Mouse (Mus musculus) small intestine, adult 2 months (tissue): ENCODE data around the gene Klhl18. TPM values are rescaled to one million over a fixed set of nuclear protein-coding genes. Genes with fewer than 3 reads are reported as not detected.

Source experiments
- H3K27ac ChIP-seq: fragments of 200-500 bp; 2 replicates; pipeline ENCODE4 v1.5.1; 2012; ENCODE audit warnings: low read depth, low read length, control low read depth, inconsistent platforms; ENCODE audit not compliant: insufficient read depth
- H3K27me3 ChIP-seq: fragments of 200-500 bp; 2 replicates; pipeline ENCODE4 v1.6.1; 2012; ENCODE audit warnings: mild to moderate bottlenecking, moderate library complexity, low read length, inconsistent platforms; ENCODE audit not compliant: control insufficient read depth, insufficient read depth
- H3K36me3 ChIP-seq: fragments of 200-500 bp; 2 replicates; pipeline ENCODE4 v1.6.1; 2012; ENCODE audit warnings: mild to moderate bottlenecking, low read length, control low read depth, inconsistent platforms; ENCODE audit not compliant: control insufficient read depth, insufficient read depth
- H3K4me1 ChIP-seq: fragments of 200-500 bp; 2 replicates; pipeline ENCODE4 v1.6.1; 2012; ENCODE audit warnings: low read length, inconsistent platforms, mixed read lengths; ENCODE audit not compliant: control insufficient read depth, insufficient read depth, insufficient read length
- H3K4me3 ChIP-seq: fragments of 200-500 bp; 2 replicates; pipeline ENCODE4 v1.5.1; 2012; ENCODE audit warnings: low read depth, mild to moderate bottlenecking, control low read depth, inconsistent platforms, low read length, moderate library complexity
- CTCF ChIP-seq: fragments of 200-500 bp; IDR thresholded peaks from 2 replicates; pipeline ENCODE4 v1.5.1; 2012; ENCODE audit warnings: low read depth, mild to moderate bottlenecking, control low read depth, inconsistent platforms, low read length, moderate library complexity, mixed read lengths; ENCODE audit not compliant: insufficient replicate concordance, insufficient read length; ENCODE audit errors: extremely low read depth
- POLR2A ChIP-seq: fragments of 200-500 bp; IDR thresholded peaks from 2 replicates; pipeline ENCODE4 v1.6.1; 2012; ENCODE audit warnings: low read depth, mild to moderate bottlenecking, control low read depth, inconsistent platforms, low read length, moderate library complexity
- WGBS: fragments of 180-500 bp; shearing (Covaris S2); methylation state at CpG from one replicate; pipeline ENCODE4 v1.1.7; 2018; 5-methylcytosine and 5-hydroxymethylcytosine counted together
- polyA plus RNA-seq: library from polyadenylated mRNA; depleted of rRNA; stranded (reverse); fragments of >200 nt; gene quantifications from 2 replicates; pipeline ENCODE4 v1.2.3, GENCODE M21; 2012

Gene Klhl18
- polyA plus RNA-seq, 1 experiment, result 13.7 TPM

DNA sequence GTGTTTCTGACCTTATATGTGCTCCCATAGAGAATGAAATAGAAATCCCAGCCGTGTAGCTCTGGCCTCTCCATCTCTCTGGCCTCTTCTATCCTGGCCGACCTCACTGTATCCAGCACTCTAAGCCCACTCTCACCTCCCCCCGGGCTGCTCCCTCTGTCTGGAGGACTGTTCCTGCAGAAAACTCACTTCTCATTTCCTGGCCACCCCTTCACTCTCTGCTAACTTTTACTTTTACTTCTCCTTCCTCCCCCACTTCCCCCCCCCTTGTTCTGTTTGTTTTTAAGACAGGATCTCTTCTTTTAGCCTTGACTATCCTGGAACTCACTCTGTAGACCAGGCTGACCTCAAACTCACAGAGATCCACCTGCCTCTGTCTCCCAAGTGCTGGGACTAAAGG, 24.0 kb downstream of the Klhl18 start:
- H3K36me3 ChIP-seq, result peaks cover 15% of the 10 kb centered on the region
- no peak overlapping the region for H3K4me3 ChIP-seq
- TF ChIP-seq CTCF (no peak), POLR2A (no peak)
- H3K4me1 ChIP-seq, result peaks cover 9% of the 10 kb centered on the region
- peak overlapping the region; percentile 45; the same call in 1 of the 2 replicates for H3K27ac ChIP-seq
- WGBS, result 71% methylated on average over 3 of the region's 3 CpGs
- no peaks in the 10 kb centered on the region for H3K27me3 ChIP-seq

DNA sequence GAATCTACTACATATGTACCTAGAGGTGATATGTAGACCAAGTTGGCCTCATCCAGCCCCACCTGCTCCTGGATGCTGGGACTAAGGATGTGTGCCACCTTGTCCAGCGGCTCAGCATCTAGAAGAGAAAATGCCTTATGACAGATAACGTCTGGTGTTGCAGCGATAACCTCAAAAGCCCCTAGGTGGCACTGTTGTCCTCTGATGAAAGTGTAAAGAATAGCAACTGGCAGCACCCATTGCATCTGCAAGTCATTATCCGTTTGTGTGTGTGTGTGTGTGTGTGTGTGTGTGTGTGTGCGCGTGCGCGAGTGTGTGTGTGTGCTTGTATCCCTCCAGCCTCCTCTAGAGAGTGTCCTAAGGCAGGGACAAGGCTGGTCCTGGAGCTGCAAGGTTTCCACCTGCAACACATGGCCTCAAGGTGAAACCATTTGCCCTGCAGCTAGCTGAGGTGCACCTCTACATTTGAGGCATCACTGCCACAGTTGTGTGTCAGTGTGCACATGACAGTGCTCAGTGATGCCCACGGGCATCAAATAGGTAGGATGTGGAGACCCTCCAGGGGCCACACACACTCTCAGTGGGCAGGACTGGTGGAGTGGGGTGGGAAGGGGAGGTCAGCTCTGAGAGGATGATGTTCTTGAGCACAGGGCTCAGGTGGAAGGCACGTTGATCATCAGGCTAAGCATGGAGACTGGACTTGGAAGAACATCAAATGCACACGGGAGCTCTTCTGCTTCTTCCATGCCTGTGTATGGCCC, 27.5 kb downstream of the Klhl18 start:
- Histone ChIP-seq H3K4me1 (no peaks in the 10 kb centered on the region), H3K27ac (no peak overlapping the region), H3K27me3 (no peaks in the 10 kb centered on the region), H3K36me3 (peaks cover 15% of the 10 kb centered on the region), H3K4me3 (no peak overlapping the region)
- TF ChIP-seq POLR2A (no peak), CTCF (peak; percentile 40; the same call in 1 of the 2 replicates)
- WGBS, result 25% methylated on average over 11 of the region's 11 CpGs

DNA sequence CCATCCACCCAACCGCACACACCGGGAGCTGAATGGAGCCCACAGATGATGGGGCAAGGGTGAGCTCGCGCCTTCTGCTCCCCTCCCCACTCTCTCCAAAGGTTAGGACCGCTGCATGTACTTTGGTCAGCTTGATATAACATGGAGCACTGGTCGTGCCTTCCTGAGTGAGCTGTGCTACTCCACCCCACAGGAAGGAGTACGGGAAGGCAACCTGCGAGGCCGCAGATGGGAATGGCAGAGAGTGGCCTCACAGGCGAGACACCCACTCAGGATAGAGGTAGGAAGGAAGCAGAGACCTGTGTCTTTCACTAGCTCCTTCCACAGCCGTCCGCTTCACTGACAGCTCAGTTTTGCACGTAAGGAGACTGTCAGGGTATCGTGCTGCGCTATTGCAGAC, 28.1 kb downstream of the Klhl18 start:
- Histone ChIP-seq H3K4me3 (no peak overlapping the region), H3K27ac (no peak overlapping the region), H3K27me3 (no peaks in the 10 kb centered on the region), H3K4me1 (no peaks in the 10 kb centered on the region), H3K36me3 (peaks cover 15% of the 10 kb centered on the region)
- WGBS, result 79% methylated on average over 15 of the region's 15 CpGs
- TF ChIP-seq POLR2A (no peak), CTCF (no peak)

DNA sequence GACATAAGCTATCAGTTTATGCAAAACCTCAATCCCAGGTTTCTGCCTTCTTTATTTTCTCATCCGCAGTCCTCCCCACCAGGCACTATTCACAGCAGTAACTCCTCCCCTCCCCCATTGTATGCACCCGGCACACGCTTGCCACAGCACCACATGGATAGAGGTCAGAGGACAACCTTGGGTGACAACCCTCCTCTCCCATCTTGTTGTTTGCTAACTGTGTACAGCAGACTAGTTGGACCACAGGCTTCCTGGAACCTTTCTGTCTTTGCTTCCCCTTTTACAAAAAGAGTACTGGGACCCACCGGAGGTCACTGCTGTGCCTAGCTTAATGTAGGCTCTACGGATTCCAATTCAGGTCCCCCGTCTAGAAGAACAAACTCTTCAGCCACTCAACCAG, 35.9 kb downstream of the Klhl18 start:
- no peaks in the 10 kb centered on the region for H3K27me3 ChIP-seq
- 83% methylated on average over 6 of the region's 6 CpGs for WGBS
- H3K36me3 ChIP-seq, result peaks cover 25% of the 10 kb centered on the region
- H3K4me3 ChIP-seq, result no peak overlapping the region
- H3K27ac ChIP-seq, result no peak overlapping the region
- TF ChIP-seq CTCF (no peak), POLR2A (no peak)
- no peaks in the 10 kb centered on the region for H3K4me1 ChIP-seq

DNA sequence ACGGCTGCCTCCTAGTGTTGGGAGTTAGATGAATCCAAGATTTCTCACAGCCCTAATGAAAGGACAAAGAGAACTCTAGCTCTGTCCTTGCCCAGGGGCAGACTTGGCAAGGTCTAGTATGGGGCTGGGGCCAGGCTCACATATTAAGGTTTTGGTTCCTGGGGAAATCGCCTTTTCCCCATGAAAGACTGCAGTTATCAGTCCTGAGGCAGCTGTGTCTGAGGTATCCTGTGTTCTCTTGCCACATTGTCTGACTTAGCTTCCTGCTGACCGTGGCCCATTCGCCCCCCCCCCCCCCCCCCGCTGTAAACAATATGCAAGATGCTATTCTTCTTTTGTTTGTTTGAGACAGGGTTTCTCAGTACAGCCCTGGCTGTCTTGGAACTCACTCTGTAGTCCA, 36.4 kb downstream of the Klhl18 start:
- TF ChIP-seq CTCF, result no peak
- no peak for TF ChIP-seq POLR2A
- H3K4me1 ChIP-seq, result no peaks in the 10 kb centered on the region
- peaks cover 27% of the 10 kb centered on the region for H3K36me3 ChIP-seq
- WGBS, result 59% methylated on average over 5 of the region's 5 CpGs
- H3K4me3 ChIP-seq, result no peak overlapping the region
- H3K27ac ChIP-seq, result no peak overlapping the region
- H3K27me3 ChIP-seq, result no peaks in the 10 kb centered on the region

DNA sequence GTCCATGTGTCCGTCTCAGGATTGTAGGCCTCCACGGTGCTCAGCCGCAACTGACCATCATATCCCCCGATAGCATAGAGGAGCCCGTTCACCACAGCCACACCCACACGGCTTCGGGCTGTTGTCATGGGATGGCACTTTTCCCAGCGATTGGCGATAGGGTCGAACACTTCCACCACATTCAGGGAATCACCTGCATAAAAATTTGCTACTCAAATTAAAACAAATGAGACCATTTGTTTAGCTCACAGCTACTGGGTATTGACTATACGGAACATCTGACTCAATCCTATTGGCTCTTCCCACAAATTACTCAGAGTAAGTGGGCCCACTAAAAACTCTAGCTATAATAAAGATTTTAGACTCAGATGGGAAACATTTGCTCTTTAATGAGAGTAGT, 40.5 kb downstream of the Klhl18 start:
- H3K4me3 ChIP-seq, result no peak overlapping the region
- WGBS, result 91% methylated on average over 11 of the region's 11 CpGs

DNA sequence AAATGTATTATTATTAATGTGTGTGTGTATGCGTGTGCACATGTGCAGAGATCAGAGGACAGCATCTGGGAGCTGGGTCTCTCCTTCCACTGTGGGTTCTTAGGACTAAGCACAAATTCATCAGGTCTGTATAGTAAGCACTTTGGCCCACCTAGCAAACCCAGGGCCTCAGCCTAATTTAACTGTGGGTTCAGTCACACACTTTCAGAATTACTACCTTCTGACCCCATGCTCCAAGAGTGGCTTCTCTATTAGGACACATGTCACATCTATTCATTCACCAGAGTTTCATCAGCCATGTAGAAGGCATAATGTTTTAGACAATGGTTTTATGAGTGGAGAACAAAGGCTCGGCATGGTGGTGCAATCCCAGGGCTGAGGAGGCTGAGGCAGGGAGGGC, 43.4 kb downstream of the Klhl18 start:
- peaks cover 68% of the 10 kb centered on the region for H3K36me3 ChIP-seq
- no peaks in the 10 kb centered on the region for H3K27me3 ChIP-seq
- no peaks in the 10 kb centered on the region for H3K4me1 ChIP-seq
- TF ChIP-seq CTCF, result no peak
- no peak for TF ChIP-seq POLR2A
- whole genome bisulfite sequencing, result 93% methylated on average over 2 of the region's 2 CpGs
- no peak overlapping the region for H3K4me3 ChIP-seq
- no peak overlapping the region for H3K27ac ChIP-seq

More for the DNA sequence above, 40.5 kb downstream of the Klhl18 start:
- H3K27ac ChIP-seq, result no peak overlapping the region
- peaks cover 50% of the 10 kb centered on the region for H3K36me3 ChIP-seq
- H3K4me1 ChIP-seq, result no peaks in the 10 kb centered on the region
- TF ChIP-seq POLR2A, result no peak
- TF ChIP-seq CTCF, result no peak
- no peaks in the 10 kb centered on the region for H3K27me3 ChIP-seq
